Mouse (Mus musculus) heart, postnatal 0 days (tissue): ENCODE measurements around the gene Rbfox3. TPM values are rescaled to one million over a fixed set of nuclear protein-coding genes. Genes with fewer than 3 reads are reported as not detected.

Source experiments
- ATAC-seq: fragments of 200-750 bp; cut with Nextera tagmentation; 2 replicates; pipeline ENCODE4 v1.8.0; 2017; ENCODE audit warnings: low read depth, moderate number of reproducible peaks, moderate library complexity; ENCODE audit not compliant: insufficient read depth
- DNase-seq: peaks from one replicate; pipeline ENCODE4 v3.0.0-alpha.2; 2016; ENCODE audit warnings: low spot score
- H3K27ac ChIP-seq: fragments of 300-500 bp; sonication (generic); 2 replicates; pipeline ENCODE4 v1.5.1; 2014; ENCODE audit warnings: low read depth, mild to moderate bottlenecking
- H3K27me3 ChIP-seq: fragments of 300-500 bp; sonication (generic); 2 replicates; pipeline ENCODE4 v1.6.1; 2014; ENCODE audit warnings: low read length, mixed read lengths; ENCODE audit not compliant: control insufficient read depth, insufficient read depth
- H3K36me3 ChIP-seq: fragments of 300-500 bp; sonication (generic); replicated peaks from 2 replicates; pipeline ENCODE4 v1.6.1; 2014; ENCODE audit warnings: low read length, mixed read lengths; ENCODE audit not compliant: control insufficient read depth, insufficient read depth
- H3K4me1 ChIP-seq: fragments of 300-500 bp; sonication (generic); 2 replicates; pipeline ENCODE4 v1.6.1; 2014; ENCODE audit warnings: antibody characterized with exemption; ENCODE audit not compliant: control insufficient read depth, insufficient read depth
- H3K4me2 ChIP-seq: fragments of 300-500 bp; sonication (generic); 2 replicates; pipeline ENCODE4 v1.6.1; 2014; ENCODE audit warnings: low read depth, mild to moderate bottlenecking, low read length, moderate library complexity
- H3K4me3 ChIP-seq: fragments of 300-500 bp; sonication (generic); 2 replicates; pipeline ENCODE4 v1.5.1; 2014; ENCODE audit warnings: low read depth, low read length
- H3K9ac ChIP-seq: fragments of 300-500 bp; sonication (generic); replicated peaks from 2 replicates; pipeline ENCODE4 v1.6.1; 2014; ENCODE audit warnings: low read depth, low read length, mixed read lengths
- H3K9me3 ChIP-seq: fragments of 300-500 bp; sonication (generic); replicated peaks from 2 replicates; pipeline ENCODE4 v1.6.1; 2016; ENCODE audit warnings: low read length; ENCODE audit not compliant: control insufficient read depth
- CTCF ChIP-seq: IDR thresholded peaks from 2 replicates; pipeline ENCODE4 v1.5.1; 2016; ENCODE audit warnings: antibody characterized with exemption, control low read depth, low read depth
- EP300 ChIP-seq: IDR thresholded peaks from 2 replicates; pipeline ENCODE4 v1.6.1; 2016; ENCODE audit warnings: antibody characterized with exemption, low read depth
- WGBS: fragments of 180-500 bp; shearing (Covaris S2); extraction: QIAGEN DNeasy Blood & Tissue Kit; methylation state at CpG from one replicate; pipeline ENCODE4 v1.1.7; 2014; 5-methylcytosine and 5-hydroxymethylcytosine counted together
- polyA plus RNA-seq: library from polyadenylated mRNA; unstranded; fragments of >200 nt; fragmentation: Nextera tagmentation; extraction: Ambion mirVana; gene quantifications from 2 replicates; pipeline ENCODE4 v1.2.1, GENCODE M21; 2015
- total RNA-seq: library from RNA; depleted of rRNA; stranded (reverse); fragments of >200 nt; gene quantifications from 2 replicates; pipeline ENCODE4 v1.2.3, GENCODE M21; 2014; ENCODE audit warnings: low replicate concordance

Rbfox3 gene
- total and polyA plus RNA-seq, 2 experiments from 2014 or later = 0.08 to 1.2 TPM

GRCm38 (mm10) chr11:118576611-118577010 is 334.8 kb downstream of the Rbfox3 start:
- Histone ChIP-seq H3K4me1 (no peaks in the 10 kb centered on the region), H3K9ac (no peak overlapping the region), H3K4me3 (no peak overlapping the region), H3K9me3 (no peaks in the 10 kb centered on the region), H3K27me3 (peaks cover 32% of the 10 kb centered on the region), H3K36me3 (no peaks in the 10 kb centered on the region), H3K4me2 (no peak overlapping the region), H3K27ac (no peak overlapping the region)
- DNase-seq (no peak), ATAC-seq (no peak)
- TF ChIP-seq EP300 (no peak), CTCF (no peak)
- WGBS = 56% methylated on average over 8 of the region's 8 CpGs

- ATAC-seq (no peak), DNase-seq (no peak)
- Histone ChIP-seq H3K9me3 (no peaks in the 10 kb centered on the region), H3K36me3 (no peaks in the 10 kb centered on the region), H3K27me3 (peaks cover 54% of the 10 kb centered on the region), H3K4me3 (no peak overlapping the region), H3K9ac (no peak overlapping the region), H3K4me2 (no peak overlapping the region), H3K4me1 (no peaks in the 10 kb centered on the region), H3K27ac (no peak overlapping the region)
- TF ChIP-seq CTCF (no peak), EP300 (no peak)
- 60% methylated on average over 5 of the region's 5 CpGs for WGBS
These were observed 337.0 kb downstream of the Rbfox3 start for GRCm38 (mm10) chr11:118574418-118574817.

GRCm38 (mm10) chr11:118573569-118573968 is 337.8 kb downstream of the Rbfox3 start:
- Histone ChIP-seq H3K9ac (no peak overlapping the region), H3K36me3 (no peaks in the 10 kb centered on the region), H3K4me2 (no peak overlapping the region), H3K4me1 (no peaks in the 10 kb centered on the region), H3K9me3 (no peaks in the 10 kb centered on the region), H3K27me3 (peaks cover 63% of the 10 kb centered on the region), H3K4me3 (no peak overlapping the region), H3K27ac (no peak overlapping the region)
- TF ChIP-seq CTCF = peak; percentile 56
- no peak for TF ChIP-seq EP300
- 0% methylated on average over 3 of the region's 3 CpGs for WGBS
- DNase-seq (no peak), ATAC-seq (no peak)

- Histone ChIP-seq H3K27ac (no peak overlapping the region), H3K27me3 (peaks cover 68% of the 10 kb centered on the region), H3K36me3 (no peaks in the 10 kb centered on the region), H3K9ac (no peak overlapping the region), H3K4me3 (no peak overlapping the region), H3K4me1 (no peaks in the 10 kb centered on the region), H3K9me3 (no peaks in the 10 kb centered on the region), H3K4me2 (no peak overlapping the region)
- TF ChIP-seq CTCF = no peak
- WGBS = 58% methylated on average over 7 of the region's 7 CpGs
- ATAC-seq = no peak
- DNase-seq = no peak
These were observed 338.4 kb downstream of the Rbfox3 start for GRCm38 (mm10) chr11:118573000-118573399.

- Histone ChIP-seq H3K4me2 (no peak overlapping the region), H3K36me3 (no peaks in the 10 kb centered on the region), H3K4me1 (no peaks in the 10 kb centered on the region), H3K4me3 (no peak overlapping the region), H3K9ac (no peak overlapping the region), H3K9me3 (no peaks in the 10 kb centered on the region), H3K27ac (no peak overlapping the region), H3K27me3 (peaks cover 78% of the 10 kb centered on the region)
- ATAC-seq (no peak), DNase-seq (no peak)
- no peak for TF ChIP-seq EP300
- TF ChIP-seq CTCF = no peak
- WGBS = 4% methylated on average over 27 of the region's 27 CpGs
These were observed 341.2 kb downstream of the Rbfox3 start for GRCm38 (mm10) chr11:118570164-118570563.

GRCm38 (mm10) chr11:118569571-118570062 is 341.8 kb downstream of the Rbfox3 start:
- H3K4me2 ChIP-seq = no peak overlapping the region
- 1% methylated on average over 47 of the region's 51 CpGs for WGBS
- ATAC-seq = no peak
- H3K4me1 ChIP-seq = no peaks in the 10 kb centered on the region
- no peak for DNase-seq
- H3K9ac ChIP-seq = no peak overlapping the region
- H3K27ac ChIP-seq = no peak overlapping the region
- no peak for TF ChIP-seq EP300
- no peak for TF ChIP-seq CTCF
- no peak overlapping the region for H3K4me3 ChIP-seq
- no peaks in the 10 kb centered on the region for H3K36me3 ChIP-seq
- H3K27me3 ChIP-seq = peaks cover 80% of the 10 kb centered on the region
- no peaks in the 10 kb centered on the region for H3K9me3 ChIP-seq
